29 mouse cellular contexts compared by ENCODE assay signal in genomic region chr5:114218771-114219170, GRCm38 (mm10). TPM values are rescaled to one million over a fixed set of nuclear protein-coding genes. Genes with fewer than 3 reads are reported as not detected.
DNase-seq lines count a peak whose midpoint lies in the region; ATAC-seq and TF ChIP-seq lines count a peak whose summit lies in the region.
"Had no signal": no experiment of that assay in that cellular context is flagged by ENCODE, and none has a peak within 500 bp of the region (broad histone marks: within the 10 kb centered on the region; RNA-seq: fewer than 3 reads in every experiment).

No protein-coding gene starts in this region.

- in situ Hi-C loops in ES-E14 (cut with MboI; ENCODE audit: low sequenced_read_pairs in 2 of 2, unreplicated experiment in 2 of 2) = no loop called here

- WGBS in limb, embryonic 15.5 days = 79% methylated on average over 14 of the region's 14 CpGs
- 82% methylated on average over 14 of the region's 14 CpGs for WGBS in limb, embryonic 10.5 days
- 87% methylated on average over 14 of the region's 14 CpGs for WGBS in midbrain, embryonic 14.5 days

- no peaks in the 10 kb centered on the region for H3K36me3 ChIP-seq in limb, embryonic 15.5 days
- no peaks in the 10 kb centered on the region; the same call in 1 of the 2 replicates for H3K36me3 ChIP-seq in limb, embryonic 10.5 days
- H3K36me3 ChIP-seq in ES-E14 (ENCODE audit: control insufficient read depth, insufficient read depth, low read length, poor library complexity, severe bottlenecking) = peaks cover 4% of the 10 kb centered on the region; the same call in 1 of the 2 replicates
- H3K36me3 ChIP-seq in midbrain, embryonic 14.5 days (ENCODE audit: control insufficient read depth, insufficient read depth, low read length) = no peaks in the 10 kb centered on the region
- H3K36me3 ChIP-seq: G1E had no signal

- H3K27ac ChIP-seq in limb, embryonic 15.5 days = peak overlapping the region; percentile 7; the same call in 1 of the 2 replicates
- no peak overlapping the region for H3K27ac ChIP-seq in limb, embryonic 10.5 days
- no peak overlapping the region for H3K27ac ChIP-seq in ES-E14 (ENCODE audit: insufficient read depth, low read depth, low read length, poor library complexity, severe bottlenecking)
- no peak overlapping the region for H3K27ac ChIP-seq in midbrain, embryonic 14.5 days (replicated peaks; ENCODE audit: low read depth, low read length)

- no peak for ATAC-seq in limb, embryonic 15.5 days (ENCODE audit: insufficient number of reproducible peaks, low FRiP score, low TSS enrichment, low read depth)
- ATAC-seq in erythroid progenitor cell, adult 5-6 weeks (replicated peaks; ENCODE audit: low FRiP score, poor library complexity, severe bottlenecking) = no peak
- no peak for ATAC-seq in midbrain, embryonic 14.5 days (ENCODE audit: low FRiP score, low TSS enrichment)
- ATAC-seq: activated CD4-positive, CD25-positive, alpha-beta regulatory T cell, adult 4 months; CD4-positive, CD25-positive, alpha-beta regulatory T cell, adult 4 months; Patski had no signal

- H3K4me3 ChIP-seq in limb, embryonic 15.5 days = no peak overlapping the region
- no peak overlapping the region for H3K4me3 ChIP-seq in limb, embryonic 10.5 days
- no peak overlapping the region for H3K4me3 ChIP-seq in ES-E14 (ENCODE audit: insufficient read depth in 1 of 2, low read depth in 1 of 2, low read length in 2 of 2, poor library complexity in 1 of 2, severe bottlenecking in 1 of 2)
- no peak overlapping the region for H3K4me3 ChIP-seq in midbrain, embryonic 14.5 days (replicated peaks; ENCODE audit: low read depth, low read length)

- H3K9ac ChIP-seq in limb, embryonic 15.5 days = no peak overlapping the region
- no peak overlapping the region for H3K9ac ChIP-seq in ES-E14 (ENCODE audit: insufficient read depth, low read depth, low read length, poor library complexity, severe bottlenecking)
- no peak overlapping the region for H3K9ac ChIP-seq in midbrain, embryonic 14.5 days (replicated peaks; ENCODE audit: low read length)

- DNase-seq in limb, embryonic 10.5 days (ENCODE audit: low spot score) = no peak
- DNase-seq in ES-CJ7 (ENCODE audit: low read depth, low spot score) (peak; percentile 66), ES-E14 (ENCODE audit: low read depth, low spot score) (peak; percentile 35), ZHBTc4 (ENCODE audit: low read depth, low spot score) (peak; percentile 81)
- no peak for DNase-seq in urinary bladder, postnatal 36 days (ENCODE audit: low spot score in 2 of 2)
- no peak for DNase-seq in midbrain, embryonic 14.5 days
- DNase-seq: adrenal gland, adult 2 months; adrenal gland, adult 8-10 months; adrenal gland, postnatal 10 days; adrenal gland, postnatal 14 days; adrenal gland, postnatal 25 days; adrenal gland, postnatal 36 days; B cell, adult 2 months; cerebellum, adult 11 months; cerebellum, adult 11-12 months; cerebellum, adult 18-20 months; cerebellum, adult 2 months; cerebellum, adult 8-10 months had no signal

- no peak overlapping the region for H3K4me2 ChIP-seq in limb, embryonic 15.5 days
- no peak overlapping the region for H3K4me2 ChIP-seq in midbrain, embryonic 14.5 days (ENCODE audit: low read length)

- no peaks in the 10 kb centered on the region for H3K4me1 ChIP-seq in limb, embryonic 15.5 days
- no peaks in the 10 kb centered on the region; the same call in 1 of the 2 replicates for H3K4me1 ChIP-seq in limb, embryonic 10.5 days
- no peaks in the 10 kb centered on the region for H3K4me1 ChIP-seq in ES-E14 (ENCODE audit: control insufficient read depth in 2 of 2, insufficient read depth in 2 of 2, low read length in 2 of 2, poor library complexity in 1 of 2)
- H3K4me1 ChIP-seq in midbrain, embryonic 14.5 days (ENCODE audit: control insufficient read depth, insufficient read depth, low read length) = no peaks in the 10 kb centered on the region

- no peaks in the 10 kb centered on the region for H3K27me3 ChIP-seq in limb, embryonic 15.5 days
- H3K27me3 ChIP-seq in limb, embryonic 10.5 days (ENCODE audit: low read depth, poor library complexity, severe bottlenecking) = no peaks in the 10 kb centered on the region
- H3K27me3 ChIP-seq in midbrain, embryonic 14.5 days (ENCODE audit: control insufficient read depth, insufficient read depth, low read length) = no peaks in the 10 kb centered on the region
- H3K27me3 ChIP-seq: CH12.LX, Patski had no signal

- H3K9me3 ChIP-seq in limb, embryonic 15.5 days = no peaks in the 10 kb centered on the region
- H3K9me3 ChIP-seq in limb, embryonic 10.5 days (replicated peaks) = no peaks in the 10 kb centered on the region
- H3K9me3 ChIP-seq in ES-E14 (ENCODE audit: control insufficient read depth, insufficient read depth, low read depth, low read length) = no peaks in the 10 kb centered on the region
- H3K9me3 ChIP-seq in midbrain, embryonic 14.5 days (ENCODE audit: control insufficient read depth, low read length) = no peaks in the 10 kb centered on the region

TF ChIP-seq in ES-E14, 5 proteins besides CTCF, POLR2A, EP300 and RAD21:
- no peak for TF ChIP-seq MAFK (IDR thresholded peaks at IDR 0.05; ENCODE audit: insufficient read depth, low read depth, low read length)
- TF ChIP-seq HCFC1 (IDR thresholded peaks at IDR 0.05; ENCODE audit: borderline replicate concordance, insufficient read depth, low read length) = no peak
- no peak for TF ChIP-seq CHD2 (IDR thresholded peaks at IDR 0.05; ENCODE audit: low read depth, low read length)
- no peak for TF ChIP-seq ZNF384 (IDR thresholded peaks at IDR 0.05; ENCODE audit: low read depth, low read length)
- no peak for TF ChIP-seq ZC3H11A (IDR thresholded peaks at IDR 0.05; ENCODE audit: borderline replicate concordance, low read depth, low read length)

RNA-seq across cellular contexts. Expression of gene Foxn4, which starts 54.8 kb away (rescaled TPM):
- not detected in 2 replicates for polyA plus RNA-seq in limb, embryonic 15.5 days (2015; fragmentation: Nextera tagmentation; extraction: Ambion mirVana)
- not detected in 2 replicates for polyA plus RNA-seq in limb, embryonic 10.5 days (2016; fragmentation: Nextera tagmentation; extraction: Ambion mirVana)
- total RNA-seq in ES-E14 (2012; rRNA removed) = 7.5 and 10.7 TPM in 2 replicates
- not detected in 2 replicates for total RNA-seq in erythroid progenitor cell, adult 5-6 weeks (2015; ENCODE audit: low replicate concordance)
- total RNA-seq in erythroid progenitor cell, adult 5-6 weeks (2017; ENCODE audit: low replicate concordance) = not detected in 2 replicates
- polyA plus RNA-seq in midbrain, embryonic 14.5 days (2014; fragmentation: Nextera tagmentation; extraction: Ambion mirVana) = 0.36 and 1.5 TPM in 2 replicates
- total RNA-seq: adrenal gland, adult 18-20 months; adrenal gland, adult 2 months; adrenal gland, adult 8-10 months; adrenal gland, postnatal 10 days; adrenal gland, postnatal 14 days; adrenal gland, postnatal 25 days; adrenal gland, postnatal 36 days; adrenal gland, postnatal 4 days; CH12.LX; MEL had no signal
- polyA plus RNA-seq: activated CD4-positive, CD25-positive, alpha-beta regulatory T cell, adult 4 months; adrenal gland, adult 2 months; C2C12; CD4-positive, CD25-positive, alpha-beta regulatory T cell, adult 4 months; cerebellum, adult 2 months; G1E; Patski had no signal

Comparison
In these comparisons a context has a peak if more than half of its experiments do, and no peak if none do; other contexts are left out.
1. DNase-seq: peak in ES-CJ7 (single experiment), ES-E14 (single experiment) and ZHBTc4 (single experiment); none in limb, embryonic 10.5 days (single experiment), urinary bladder, postnatal 36 days (0 of 2) and midbrain, embryonic 14.5 days (single experiment).